Mouse (Mus musculus): Measurements from ENCODE around the gene Akt1s1.

- no peak for TF ChIP-seq CTCF (IDR thresholded peaks at IDR 0.05; ENCODE audit: extremely low read depth, insufficient read length, insufficient replicate concordance, low read depth, low read length)
- TF ChIP-seq POLR2A (IDR thresholded peaks at IDR 0.05; ENCODE audit: low read depth, low read length): no peak
Measured at GRCm38 (mm10) chr7:44851625-44852234, 2.9 kb downstream of the Akt1s1 start.
